30 mouse cellular contexts compared by ENCODE assay signal in the genomic region with DNA sequence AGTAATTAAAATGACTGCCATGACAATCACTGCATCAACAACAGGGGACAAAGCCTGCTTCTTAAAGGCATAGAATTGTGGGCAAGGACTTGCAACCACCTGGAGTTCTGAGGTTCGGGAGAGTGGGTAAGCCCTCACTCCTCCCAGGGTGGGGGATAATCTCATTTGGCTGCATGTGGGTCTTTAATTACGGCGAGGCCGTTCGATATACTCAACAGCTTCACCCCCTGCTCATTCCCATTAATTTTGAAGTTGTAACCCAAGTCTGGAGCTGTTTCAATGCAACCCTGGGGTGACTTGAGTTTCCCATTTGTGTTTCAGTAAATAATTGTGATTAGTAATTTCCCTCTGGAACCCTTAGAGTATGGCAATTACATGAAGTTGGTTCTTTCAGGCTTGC. TPM values are rescaled to one million over a fixed set of nuclear protein-coding genes. Genes with fewer than 3 reads are reported as not detected.
A peak's percentile ranks its signal among the peaks of the same experiment; 100 is the strongest.
DNase-seq lines count a peak whose midpoint lies in the region; ATAC-seq and TF ChIP-seq lines count a peak whose summit lies in the region.
"Had no signal": no experiment of that assay in that cellular context is flagged by ENCODE, and none has a peak within 500 bp of the region (broad histone marks: within the 10 kb centered on the region; RNA-seq: fewer than 3 reads in every experiment).

No protein-coding gene starts in this region.

- no peaks in the 10 kb centered on the region for H3K4me1 ChIP-seq in hindbrain, embryonic 14.5 days (replicated peaks; ENCODE audit: control insufficient read depth, insufficient read depth, low read length)
- no peaks in the 10 kb centered on the region for H3K4me1 ChIP-seq in hindbrain, embryonic 11.5 days (replicated peaks; ENCODE audit: control insufficient read depth, insufficient read depth, low read length)
- H3K4me1 ChIP-seq in hindbrain, postnatal 0 days (ENCODE audit: insufficient read depth, low read length), result no peaks in the 10 kb centered on the region
- H3K4me1 ChIP-seq in hindbrain, embryonic 12.5 days, result no peaks in the 10 kb centered on the region; the same call in 1 of the 2 replicates
- 0 out of 2 replicates have a peak, but pooled peaks cover 2% of the 10 kb centered on the region for H3K4me1 ChIP-seq in neural tube, embryonic 13.5 days (replicated peaks)
- H3K4me1 ChIP-seq: forebrain, embryonic 15.5 days had no signal

- H3K27me3 ChIP-seq in hindbrain, embryonic 14.5 days (ENCODE audit: control insufficient read depth, insufficient read depth, low read length), result no peaks in the 10 kb centered on the region
- no peaks in the 10 kb centered on the region for H3K27me3 ChIP-seq in hindbrain, embryonic 11.5 days (ENCODE audit: control insufficient read depth, insufficient read depth, low read length)
- no peaks in the 10 kb centered on the region for H3K27me3 ChIP-seq in hindbrain, postnatal 0 days (ENCODE audit: insufficient read depth, low read length)
- no peaks in the 10 kb centered on the region; the same call in 1 of the 2 replicates for H3K27me3 ChIP-seq in hindbrain, embryonic 12.5 days
- no peaks in the 10 kb centered on the region for H3K27me3 ChIP-seq in neural tube, embryonic 13.5 days
- H3K27me3 ChIP-seq: CH12.LX; embryonic facial prominence, embryonic 13.5 days; forebrain, embryonic 12.5 days; forebrain, embryonic 15.5 days; heart, embryonic 13.5 days had no signal

- H3K9ac ChIP-seq in hindbrain, embryonic 14.5 days, result no peak overlapping the region
- no peak overlapping the region for H3K9ac ChIP-seq in hindbrain, embryonic 11.5 days (ENCODE audit: low read depth, low read length)
- no peak overlapping the region for H3K9ac ChIP-seq in hindbrain, postnatal 0 days (replicated peaks; ENCODE audit: low read length)
- no peak overlapping the region for H3K9ac ChIP-seq in hindbrain, embryonic 12.5 days
- no peak overlapping the region for H3K9ac ChIP-seq in neural tube, embryonic 13.5 days
- H3K9ac ChIP-seq: embryonic facial prominence, embryonic 13.5 days; forebrain, embryonic 12.5 days; forebrain, embryonic 15.5 days; heart, embryonic 13.5 days had no signal

- ATAC-seq in hindbrain, embryonic 14.5 days (ENCODE audit: low FRiP score), result peak; percentile 37; the same call in 1 of the 2 replicates
- ATAC-seq in hindbrain, embryonic 11.5 days (ENCODE audit: low FRiP score), result no peak
- ATAC-seq in hindbrain, postnatal 0 days, result no peak
- no peak for ATAC-seq in hindbrain, embryonic 12.5 days (ENCODE audit: low FRiP score)
- ATAC-seq in neural tube, embryonic 13.5 days (ENCODE audit: low read depth), result 0 out of 2 replicates have a peak, but pooled peaks have one; percentile 20
- ATAC-seq: forebrain, embryonic 15.5 days; inflammation-experienced regulatory T-cells, adult 6 months; intestine, embryonic 16.5 days; Patski had no signal

- no peak overlapping the region for H3K27ac ChIP-seq in hindbrain, embryonic 14.5 days
- no peak overlapping the region for H3K27ac ChIP-seq in hindbrain, embryonic 11.5 days (ENCODE audit: low read depth, low read length)
- H3K27ac ChIP-seq in hindbrain, postnatal 0 days, result no peak overlapping the region
- H3K27ac ChIP-seq in hindbrain, embryonic 12.5 days, result no peak overlapping the region
- H3K27ac ChIP-seq in neural tube, embryonic 13.5 days (replicated peaks), result no peak overlapping the region
- H3K27ac ChIP-seq: embryonic facial prominence, embryonic 10.5 days; embryonic facial prominence, embryonic 13.5 days; forebrain, embryonic 12.5 days; forebrain, embryonic 15.5 days; heart, adult 2 months; heart, embryonic 10.5 days; heart, embryonic 13.5 days had no signal

- no peak for DNase-seq in hindbrain, embryonic 14.5 days (ENCODE audit: low spot score)
- DNase-seq in hindbrain, embryonic 11.5 days (ENCODE audit: low spot score), result no peak
- DNase-seq in hindbrain, postnatal 0 days (ENCODE audit: low spot score), result peak; percentile 8
- DNase-seq in neural tube, embryonic 10.5 days (ENCODE audit: extremely low spot score, low spot score), result no peak
- no peak for DNase-seq in c-Kit-positive CD71-positive TER-119-positive erythroid progenitor cells, embryonic 14.5 days (ENCODE audit: low spot score)
- DNase-seq: adrenal gland, postnatal 10 days; adrenal gland, postnatal 36 days; B cell, adult 2 months; cerebellum, adult 11-12 months; cerebellum, adult 8-10 months; cerebellum, postnatal 10 days; cerebellum, postnatal 36 days; embryo, embryonic 11 days; gastrocnemius, postnatal 25 days; heart, adult 2 months; heart, postnatal 14 days had no signal

- WGBS in hindbrain, embryonic 14.5 days, result 60% methylated on average over 5 of the region's 5 CpGs
- WGBS in hindbrain, embryonic 11.5 days, result 85% methylated on average over 5 of the region's 5 CpGs
- 65% methylated on average over 5 of the region's 5 CpGs for WGBS in hindbrain, postnatal 0 days
- WGBS in hindbrain, embryonic 12.5 days, result 75% methylated on average over 5 of the region's 5 CpGs
- WGBS in neural tube, embryonic 13.5 days, result 67% methylated on average over 5 of the region's 5 CpGs

- no peaks in the 10 kb centered on the region for H3K36me3 ChIP-seq in hindbrain, embryonic 14.5 days (replicated peaks; ENCODE audit: control insufficient read depth, insufficient read depth)
- H3K36me3 ChIP-seq in hindbrain, embryonic 11.5 days (ENCODE audit: control insufficient read depth, insufficient read depth, low read length), result no peaks in the 10 kb centered on the region
- H3K36me3 ChIP-seq in hindbrain, postnatal 0 days (ENCODE audit: insufficient read depth, low read length), result no peaks in the 10 kb centered on the region
- no peaks in the 10 kb centered on the region for H3K36me3 ChIP-seq in hindbrain, embryonic 12.5 days
- no peaks in the 10 kb centered on the region for H3K36me3 ChIP-seq in neural tube, embryonic 13.5 days
- H3K36me3 ChIP-seq: embryonic facial prominence, embryonic 10.5 days; embryonic facial prominence, embryonic 13.5 days; forebrain, embryonic 12.5 days; forebrain, embryonic 15.5 days; G1E; heart, embryonic 10.5 days; heart, embryonic 13.5 days had no signal

- H3K9me3 ChIP-seq in hindbrain, embryonic 14.5 days (ENCODE audit: control insufficient read depth, low read length), result no peaks in the 10 kb centered on the region
- H3K9me3 ChIP-seq in hindbrain, embryonic 11.5 days (ENCODE audit: control insufficient read depth, low read length), result no peaks in the 10 kb centered on the region
- H3K9me3 ChIP-seq in hindbrain, postnatal 0 days (ENCODE audit: low read length), result no peaks in the 10 kb centered on the region
- H3K9me3 ChIP-seq in hindbrain, embryonic 12.5 days (replicated peaks), result no peaks in the 10 kb centered on the region
- no peaks in the 10 kb centered on the region for H3K9me3 ChIP-seq in neural tube, embryonic 13.5 days
- H3K9me3 ChIP-seq: embryonic facial prominence, embryonic 10.5 days; embryonic facial prominence, embryonic 13.5 days; forebrain, embryonic 12.5 days; forebrain, embryonic 15.5 days; heart, embryonic 10.5 days; heart, embryonic 13.5 days had no signal

- no peak for TF ChIP-seq CTCF in hindbrain, postnatal 0 days (IDR thresholded peaks at IDR 0.05; ENCODE audit: low read depth)

- no peak overlapping the region for H3K4me3 ChIP-seq in hindbrain, embryonic 14.5 days (replicated peaks; ENCODE audit: low read length)
- no peak overlapping the region for H3K4me3 ChIP-seq in hindbrain, embryonic 11.5 days (ENCODE audit: low read depth, low read length)
- H3K4me3 ChIP-seq in hindbrain, postnatal 0 days (ENCODE audit: low read length), result no peak overlapping the region
- no peak overlapping the region for H3K4me3 ChIP-seq in hindbrain, embryonic 12.5 days
- H3K4me3 ChIP-seq in neural tube, embryonic 13.5 days, result no peak overlapping the region
- H3K4me3 ChIP-seq: embryonic facial prominence, embryonic 10.5 days; embryonic facial prominence, embryonic 13.5 days; erythroblast, embryonic 14.5 days; forebrain, embryonic 12.5 days; forebrain, embryonic 15.5 days; heart, adult 2 months; heart, embryonic 10.5 days; heart, embryonic 13.5 days had no signal

- H3K4me2 ChIP-seq in hindbrain, embryonic 14.5 days (replicated peaks), result no peak overlapping the region
- no peak overlapping the region for H3K4me2 ChIP-seq in hindbrain, embryonic 11.5 days (replicated peaks; ENCODE audit: low read depth, low read length)
- no peak overlapping the region for H3K4me2 ChIP-seq in hindbrain, postnatal 0 days (ENCODE audit: low read depth, low read length)
- no peak overlapping the region for H3K4me2 ChIP-seq in hindbrain, embryonic 12.5 days (replicated peaks)
- no peak overlapping the region for H3K4me2 ChIP-seq in neural tube, embryonic 13.5 days
- H3K4me2 ChIP-seq: embryonic facial prominence, embryonic 13.5 days; forebrain, embryonic 12.5 days; forebrain, embryonic 15.5 days; heart, embryonic 13.5 days had no signal

RNA-seq across cellular contexts. Expression of gene Lypd6, which starts 57.9 kb away (rescaled TPM):
- 10.7 and 14.6 TPM in 2 replicates for polyA plus RNA-seq in hindbrain, embryonic 14.5 days (2014; fragmentation: Nextera tagmentation; extraction: Ambion mirVana)
- polyA plus RNA-seq in hindbrain, embryonic 11.5 days (2014; fragmentation: Nextera tagmentation; extraction: Ambion mirVana), result 5.3 and 5.5 TPM in 2 replicates
- total RNA-seq in hindbrain, postnatal 0 days (2014; rRNA removed), result 11.8 and 19.4 TPM in 2 replicates
- 13.6 and 14.1 TPM in 2 replicates for polyA plus RNA-seq in hindbrain, postnatal 0 days (2015; fragmentation: Nextera tagmentation; extraction: Ambion mirVana)
- polyA plus RNA-seq in hindbrain, embryonic 12.5 days (2016; fragmentation: Nextera tagmentation; extraction: Ambion mirVana), result 6.3 and 7.2 TPM in 2 replicates
- polyA plus RNA-seq in neural tube, embryonic 13.5 days (2015; fragmentation: Nextera tagmentation; extraction: Ambion mirVana), result 5.9 and 6.4 TPM in 2 replicates
- total RNA-seq: CH12.LX, G1E had no signal
- polyA plus RNA-seq: erythroblast, embryonic 14.5 days; G1E; inflammation-experienced regulatory T-cells, adult 6 months; Patski had no signal

Comparison
In these comparisons a context has a peak if more than half of its experiments do, and no peak if none do; other contexts are left out.
1. ATAC-seq: peak in hindbrain, embryonic 14.5 days (single experiment) and neural tube, embryonic 13.5 days (single experiment); none in hindbrain, embryonic 11.5 days (single experiment), hindbrain, postnatal 0 days (single experiment) and hindbrain, embryonic 12.5 days (single experiment).